ENCODE assay signal across 30 mouse cellular contexts in genomic region chr6:24728130-24728529, GRCm38 (mm10). TPM values are rescaled to one million over a fixed set of nuclear protein-coding genes. Genes with fewer than 3 reads are reported as not detected.
"Had no signal": no experiment of that assay in that cellular context is flagged by ENCODE, and none has a peak within 500 bp of the region (broad histone marks: within the 10 kb centered on the region; RNA-seq: fewer than 3 reads in every experiment).

No protein-coding gene starts in this region.

- DNase-seq: heart, postnatal 10 days; heart, postnatal 14 days; heart, postnatal 36 days; heart, postnatal 4 days; kidney, adult 11 months; kidney, adult 18-20 months; kidney, adult 2 months; kidney, adult 8-10 months; kidney, adult 9 months; kidney, postnatal 10 days; kidney, postnatal 14 days; kidney, postnatal 25 days; kidney, postnatal 36 days; kidney, postnatal 4 days; layer of hippocampus, adult 9-11 months; layer of hippocampus, postnatal 36 days had no signal

- ATAC-seq: hindbrain, embryonic 16.5 days; hindbrain, postnatal 0 days; inflammation-experienced regulatory T-cells, adult 6 months; intestine, embryonic 15.5 days; intestine, embryonic 16.5 days; intestine, postnatal 0 days had no signal

RNA-seq across cellular contexts. Expression of gene Hyal6, which starts 4.9 kb away (rescaled TPM):
- total RNA-seq: heart, postnatal 10 days; heart, postnatal 14 days; heart, postnatal 25 days; heart, postnatal 36 days; heart, postnatal 4 days; hindbrain, postnatal 0 days; layer of hippocampus, adult 2 months; layer of hippocampus, adult 8-10 months; layer of hippocampus, postnatal 10 days; layer of hippocampus, postnatal 14 days; layer of hippocampus, postnatal 25 days; layer of hippocampus, postnatal 36 days; left cerebral cortex, adult 18-20 months; left cerebral cortex, adult 2 months had no signal

RNA-seq across cellular contexts. Expression of gene Hyal4, which starts 20.0 kb away (rescaled TPM):
- total RNA-seq: heart, postnatal 10 days; heart, postnatal 14 days; heart, postnatal 25 days; heart, postnatal 36 days; heart, postnatal 4 days; hindbrain, postnatal 0 days; layer of hippocampus, adult 2 months; layer of hippocampus, adult 8-10 months; layer of hippocampus, postnatal 10 days; layer of hippocampus, postnatal 14 days; layer of hippocampus, postnatal 25 days; layer of hippocampus, postnatal 36 days; left cerebral cortex, adult 18-20 months; left cerebral cortex, adult 2 months had no signal
